Mouse (Mus musculus): ENCODE measurements around the gene Eya3. TPM values are rescaled to one million over a fixed set of nuclear protein-coding genes. Genes with fewer than 3 reads are reported as not detected.

Eya3 gene
- polyA plus RNA-seq, 1 experiment from 2014 or later = 12.8 TPM

GRCm38 (mm10) chr4:132617873-132618272, 20.9 kb upstream of the Eya3 start:
- Histone ChIP-seq H3K9ac (ENCODE audit: low read depth, low read length) (no peak overlapping the region), H3K4me3 (replicated peaks; ENCODE audit: low read depth, low read length) (no peak overlapping the region), H3K9me3 (replicated peaks; ENCODE audit: low read length) (0 out of 2 replicates have a peak, but pooled peaks cover 3% of the 10 kb centered on the region), H3K4me1 (replicated peaks; ENCODE audit: insufficient read depth, low read length) (no peaks in the 10 kb centered on the region), H3K36me3 (ENCODE audit: insufficient read depth, low read length) (no peaks in the 10 kb centered on the region), H3K27me3 (ENCODE audit: insufficient read depth, low read length) (no peaks in the 10 kb centered on the region), H3K27ac (no peak overlapping the region), H3K4me2 (ENCODE audit: low read length) (no peak overlapping the region)
- ATAC-seq (replicated peaks; ENCODE audit: low FRiP score, low read depth) (no peak), DNase-seq (ENCODE audit: low spot score) (no peak)
- WGBS = 87% methylated on average over 6 of the region's 6 CpGs
- no peak for TF ChIP-seq CTCF (IDR thresholded peaks at IDR 0.05; ENCODE audit: low read depth)

- Histone ChIP-seq H3K9ac (ENCODE audit: low read depth, low read length) (no peak overlapping the region), H3K4me1 (replicated peaks; ENCODE audit: insufficient read depth, low read length) (no peaks in the 10 kb centered on the region), H3K27ac (no peak overlapping the region), H3K9me3 (replicated peaks; ENCODE audit: low read length) (0 out of 2 replicates have a peak, but pooled peaks cover 3% of the 10 kb centered on the region), H3K4me2 (ENCODE audit: low read length) (no peak overlapping the region), H3K4me3 (replicated peaks; ENCODE audit: low read depth, low read length) (no peak overlapping the region), H3K36me3 (ENCODE audit: insufficient read depth, low read length) (no peaks in the 10 kb centered on the region), H3K27me3 (ENCODE audit: insufficient read depth, low read length) (no peaks in the 10 kb centered on the region)
- TF ChIP-seq CTCF (IDR thresholded peaks at IDR 0.05; ENCODE audit: low read depth) = no peak
- DNase-seq (ENCODE audit: low spot score) (peak; percentile 32), ATAC-seq (replicated peaks; ENCODE audit: low FRiP score, low read depth) (no peak)
- 64% methylated on average over 10 of the region's 10 CpGs for WGBS
Measured at GRCm38 (mm10) chr4:132618850-132619375, 19.9 kb upstream of the Eya3 start.

- no peak; the same call in 1 of the 2 replicates for TF ChIP-seq CTCF (IDR thresholded peaks at IDR 0.05; ENCODE audit: low read depth)
- H3K4me3 ChIP-seq (replicated peaks; ENCODE audit: low read depth, low read length) = no peak overlapping the region
- no peak overlapping the region for H3K4me2 ChIP-seq (ENCODE audit: low read length)
- no peaks in the 10 kb centered on the region for H3K36me3 ChIP-seq (ENCODE audit: insufficient read depth, low read length)
- H3K4me1 ChIP-seq (replicated peaks; ENCODE audit: insufficient read depth, low read length) = no peaks in the 10 kb centered on the region
- H3K9me3 ChIP-seq (replicated peaks; ENCODE audit: low read length) = 0 out of 2 replicates have a peak, but pooled peaks cover 3% of the 10 kb centered on the region
- H3K27ac ChIP-seq = no peak overlapping the region
- no peak for DNase-seq (ENCODE audit: low spot score)
- no peak overlapping the region for H3K9ac ChIP-seq (ENCODE audit: low read depth, low read length)
- 88% methylated on average over 4 of the region's 4 CpGs for WGBS
- no peaks in the 10 kb centered on the region for H3K27me3 ChIP-seq (ENCODE audit: insufficient read depth, low read length)
- no peak for ATAC-seq (replicated peaks; ENCODE audit: low FRiP score, low read depth)
Measured at GRCm38 (mm10) chr4:132620134-132620533, 18.7 kb upstream of the Eya3 start.

GRCm38 (mm10) chr4:132621287-132622068, 17.3 kb upstream of the Eya3 start:
- no peaks in the 10 kb centered on the region for H3K4me1 ChIP-seq (replicated peaks; ENCODE audit: insufficient read depth, low read length)
- H3K4me2 ChIP-seq (ENCODE audit: low read length) = no peak overlapping the region
- no peak for TF ChIP-seq CTCF (IDR thresholded peaks at IDR 0.05; ENCODE audit: low read depth)
- 68% methylated on average over 7 of the region's 7 CpGs for WGBS
- DNase-seq (ENCODE audit: low spot score) (no peak), ATAC-seq (replicated peaks; ENCODE audit: low FRiP score, low read depth) (no peak)
- no peak overlapping the region for H3K27ac ChIP-seq
- H3K9ac ChIP-seq (ENCODE audit: low read depth, low read length) = no peak overlapping the region
- no peaks in the 10 kb centered on the region for H3K27me3 ChIP-seq (ENCODE audit: insufficient read depth, low read length)
- H3K36me3 ChIP-seq (ENCODE audit: insufficient read depth, low read length) = no peaks in the 10 kb centered on the region
- no peak overlapping the region for H3K4me3 ChIP-seq (replicated peaks; ENCODE audit: low read depth, low read length)
- H3K9me3 ChIP-seq (replicated peaks; ENCODE audit: low read length) = no peaks in the 10 kb centered on the region

- no peak for ATAC-seq (replicated peaks; ENCODE audit: low FRiP score, low read depth)
- H3K4me2 ChIP-seq (ENCODE audit: low read length) = no peak overlapping the region
- WGBS = 76% methylated on average over 5 of the region's 5 CpGs
Measured at GRCm38 (mm10) chr4:132624034-132624657, 14.6 kb upstream of the Eya3 start.

GRCm38 (mm10) chr4:132628830-132629229, 10.0 kb upstream of the Eya3 start:
- Histone ChIP-seq H3K36me3 (ENCODE audit: insufficient read depth, low read length) (no peaks in the 10 kb centered on the region), H3K4me2 (ENCODE audit: low read length) (no peak overlapping the region), H3K9me3 (replicated peaks; ENCODE audit: low read length) (no peaks in the 10 kb centered on the region), H3K4me3 (replicated peaks; ENCODE audit: low read depth, low read length) (no peak overlapping the region), H3K9ac (ENCODE audit: low read depth, low read length) (no peak overlapping the region), H3K27me3 (ENCODE audit: insufficient read depth, low read length) (no peaks in the 10 kb centered on the region), H3K27ac (no peak overlapping the region), H3K4me1 (replicated peaks; ENCODE audit: insufficient read depth, low read length) (no peaks in the 10 kb centered on the region)
- TF ChIP-seq CTCF (IDR thresholded peaks at IDR 0.05; ENCODE audit: low read depth) = peak; percentile 59
- ATAC-seq (replicated peaks; ENCODE audit: low FRiP score, low read depth) = no peak
- no peak for DNase-seq (ENCODE audit: low spot score)
- 15% methylated on average over 2 of the region's 2 CpGs for WGBS

More at GRCm38 (mm10) chr4:132624034-132624657, 14.6 kb upstream of the Eya3 start:
- no peak for TF ChIP-seq CTCF (IDR thresholded peaks at IDR 0.05; ENCODE audit: low read depth)
- no peaks in the 10 kb centered on the region for H3K36me3 ChIP-seq (ENCODE audit: insufficient read depth, low read length)
- no peaks in the 10 kb centered on the region for H3K4me1 ChIP-seq (replicated peaks; ENCODE audit: insufficient read depth, low read length)
- no peak overlapping the region for H3K27ac ChIP-seq
- no peak for DNase-seq (ENCODE audit: low spot score)
- no peak overlapping the region for H3K9ac ChIP-seq (ENCODE audit: low read depth, low read length)
- no peaks in the 10 kb centered on the region for H3K9me3 ChIP-seq (replicated peaks; ENCODE audit: low read length)
- H3K27me3 ChIP-seq (ENCODE audit: insufficient read depth, low read length) = no peaks in the 10 kb centered on the region
- no peak overlapping the region for H3K4me3 ChIP-seq (replicated peaks; ENCODE audit: low read depth, low read length)

All from kidney, postnatal 0 days (tissue).